Mouse (Mus musculus): ENCODE results near the gene Prkar1b. TPM values are rescaled to one million over a fixed set of nuclear protein-coding genes. Genes with fewer than 3 reads are reported as not detected.

The Prkar1b gene
- polyA plus RNA-seq, 1 experiment from 2014 or later: 4.8 TPM

Other genes with a start within 250 kb of the Prkar1b start
- gene Pdgfa, start 152.6 kb downstream of the Prkar1b start, polyA plus RNA-seq (2014; fragmentation: Nextera tagmentation; extraction: Ambion mirVana): 34.4 and 35.2 TPM in 2 replicates
- gene Dnaaf5, start 222 bp upstream of the Prkar1b start, polyA plus RNA-seq (2014; fragmentation: Nextera tagmentation; extraction: Ambion mirVana): 11.0 and 12.0 TPM in 2 replicates
- gene Sun1, start 50.6 kb upstream of the Prkar1b start, polyA plus RNA-seq (2014; fragmentation: Nextera tagmentation; extraction: Ambion mirVana): 46.2 and 49.4 TPM in 2 replicates
- gene Get4, start 102.3 kb upstream of the Prkar1b start, polyA plus RNA-seq (2014; fragmentation: Nextera tagmentation; extraction: Ambion mirVana): 148 and 159 TPM in 2 replicates
- gene Adap1, start 175.6 kb upstream of the Prkar1b start, polyA plus RNA-seq (2014; fragmentation: Nextera tagmentation; extraction: Ambion mirVana): 0.17 and 0.69 TPM in 2 replicates
- gene Cox19, start 201.4 kb upstream of the Prkar1b start, polyA plus RNA-seq (2014; fragmentation: Nextera tagmentation; extraction: Ambion mirVana): 117 and 120 TPM in 2 replicates
- gene Cyp2w1, start 202.6 kb upstream of the Prkar1b start, polyA plus RNA-seq (2014; fragmentation: Nextera tagmentation; extraction: Ambion mirVana): not detected in 2 replicates
- gene Gpr146, start 227.7 kb upstream of the Prkar1b start, polyA plus RNA-seq (2014; fragmentation: Nextera tagmentation; extraction: Ambion mirVana): 1.9 and 2.3 TPM in 2 replicates